In genomic region chr12:67862615-67863014, GRCm38 (mm10) we compare ENCODE assay signal across 17 mouse cellular contexts.
A peak's percentile ranks its signal among the peaks of the same experiment; 100 is the strongest.
DNase-seq lines count a peak whose midpoint lies in the region; ATAC-seq lines count a peak whose summit lies in the region.
"Had no signal": no experiment of that assay in that cellular context is flagged by ENCODE, and none has a peak within 500 bp of the region (broad histone marks: within the 10 kb centered on the region; RNA-seq: fewer than 3 reads in every experiment).

No protein-coding gene starts in this region.

- no peaks in the 10 kb centered on the region for H3K9me3 ChIP-seq in midbrain, embryonic 14.5 days (ENCODE audit: control insufficient read depth, low read length)
- H3K9me3 ChIP-seq in midbrain, embryonic 10.5 days (replicated peaks), result no peaks in the 10 kb centered on the region
- no peaks in the 10 kb centered on the region for H3K9me3 ChIP-seq in forebrain, embryonic 16.5 days (ENCODE audit: control insufficient read depth, low read length)
- H3K9me3 ChIP-seq: embryonic facial prominence, embryonic 15.5 days; heart, embryonic 12.5 days; limb, embryonic 13.5 days had no signal

- DNase-seq in midbrain, embryonic 14.5 days, result peak; percentile 22
- no peak for DNase-seq in midbrain, embryonic 10.5 days (ENCODE audit: low spot score)
- DNase-seq in ZHBTc4 (ENCODE audit: low read depth, low spot score), result peak; percentile 3
- peak; percentile 4 to 18 for DNase-seq in left cerebral cortex, postnatal 14 days (ENCODE audit: low spot score in 2 of 2)
- DNase-seq in spleen, adult 12 weeks (ENCODE audit: low spot score), result no peak
- DNase-seq in kidney, postnatal 10 days, result no peak
- DNase-seq: adrenal gland, adult 8-10 months; gastrocnemius, adult 2 months; kidney, postnatal 36 days; lung, adult 2 months; thymus, postnatal 25 days had no signal

- H3K27me3 ChIP-seq in midbrain, embryonic 14.5 days (ENCODE audit: control insufficient read depth, insufficient read depth, low read length), result no peaks in the 10 kb centered on the region
- no peaks in the 10 kb centered on the region for H3K27me3 ChIP-seq in midbrain, embryonic 10.5 days (ENCODE audit: low read depth, poor library complexity, severe bottlenecking)
- no peaks in the 10 kb centered on the region for H3K27me3 ChIP-seq in forebrain, embryonic 16.5 days (replicated peaks; ENCODE audit: control insufficient read depth, insufficient read depth, low read length)
- H3K27me3 ChIP-seq: embryonic facial prominence, embryonic 15.5 days; heart, embryonic 12.5 days; limb, embryonic 13.5 days; Patski had no signal

- intact Hi-C loops in left cerebral cortex, postnatal 14 days (cut with DNase I), result no loop called here

- no peak overlapping the region for H3K4me3 ChIP-seq in midbrain, embryonic 14.5 days (replicated peaks; ENCODE audit: low read depth, low read length)
- H3K4me3 ChIP-seq in midbrain, embryonic 10.5 days, result no peak overlapping the region
- no peak overlapping the region for H3K4me3 ChIP-seq in forebrain, embryonic 16.5 days (replicated peaks; ENCODE audit: low read length)
- H3K4me3 ChIP-seq: embryonic facial prominence, embryonic 15.5 days; gastrocnemius, adult 2 months; heart, embryonic 12.5 days; limb, embryonic 13.5 days had no signal

- H3K4me1 ChIP-seq in midbrain, embryonic 14.5 days (ENCODE audit: control insufficient read depth, insufficient read depth, low read length), result no peaks in the 10 kb centered on the region
- H3K4me1 ChIP-seq in midbrain, embryonic 10.5 days, result no peaks in the 10 kb centered on the region
- peaks cover 2% of the 10 kb centered on the region; the same call in 1 of the 2 replicates for H3K4me1 ChIP-seq in forebrain, embryonic 16.5 days (replicated peaks; ENCODE audit: control insufficient read depth, insufficient read depth, low read length)
- H3K4me1 ChIP-seq: embryonic facial prominence, embryonic 15.5 days; heart, embryonic 12.5 days; limb, embryonic 13.5 days had no signal

- H3K36me3 ChIP-seq in midbrain, embryonic 14.5 days (ENCODE audit: control insufficient read depth, insufficient read depth, low read length), result no peaks in the 10 kb centered on the region
- H3K36me3 ChIP-seq in midbrain, embryonic 10.5 days, result no peaks in the 10 kb centered on the region
- no peaks in the 10 kb centered on the region for H3K36me3 ChIP-seq in forebrain, embryonic 16.5 days (ENCODE audit: control insufficient read depth, insufficient read depth)
- H3K36me3 ChIP-seq: embryonic facial prominence, embryonic 15.5 days; heart, embryonic 12.5 days; limb, embryonic 13.5 days had no signal

- no peak overlapping the region for H3K4me2 ChIP-seq in midbrain, embryonic 14.5 days (ENCODE audit: low read length)
- H3K4me2 ChIP-seq in forebrain, embryonic 16.5 days (ENCODE audit: low read length), result no peak overlapping the region
- H3K4me2 ChIP-seq: embryonic facial prominence, embryonic 15.5 days; heart, embryonic 12.5 days; limb, embryonic 13.5 days had no signal

- H3K9ac ChIP-seq in midbrain, embryonic 14.5 days (replicated peaks; ENCODE audit: low read length), result no peak overlapping the region
- no peak overlapping the region for H3K9ac ChIP-seq in forebrain, embryonic 16.5 days (replicated peaks; ENCODE audit: low read depth, low read length)
- H3K9ac ChIP-seq: embryonic facial prominence, embryonic 15.5 days; heart, embryonic 12.5 days; limb, embryonic 13.5 days had no signal

- 0 out of 2 replicates have a peak overlapping the region, but pooled peaks have one; percentile 8 for H3K27ac ChIP-seq in midbrain, embryonic 14.5 days (replicated peaks; ENCODE audit: low read depth, low read length)
- no peak overlapping the region for H3K27ac ChIP-seq in midbrain, embryonic 10.5 days (replicated peaks)
- no peak overlapping the region for H3K27ac ChIP-seq in forebrain, embryonic 16.5 days (ENCODE audit: low read length)
- H3K27ac ChIP-seq: embryonic facial prominence, embryonic 15.5 days; gastrocnemius, adult 2 months; limb, embryonic 13.5 days had no signal

- WGBS in midbrain, embryonic 14.5 days, result 64% methylated on average over 2 of the region's 2 CpGs
- WGBS in midbrain, embryonic 10.5 days, result 83% methylated on average over 2 of the region's 2 CpGs
- WGBS in forebrain, embryonic 16.5 days, result 35% methylated on average over 2 of the region's 2 CpGs

- no peak for ATAC-seq in midbrain, embryonic 14.5 days (ENCODE audit: low FRiP score, low TSS enrichment)
- ATAC-seq in forebrain, embryonic 16.5 days, result peak; percentile 95
- ATAC-seq: intestine, postnatal 0 days; Patski had no signal

Comparison
In these comparisons a context has a peak if more than half of its experiments do, and no peak if none do; other contexts are left out.
1. DNase-seq: peak in midbrain, embryonic 14.5 days (single experiment), ZHBTc4 (single experiment) and left cerebral cortex, postnatal 14 days (2 of 2); none in midbrain, embryonic 10.5 days (single experiment), spleen, adult 12 weeks (single experiment) and kidney, postnatal 10 days (single experiment).